Mouse (Mus musculus): Measurements from ENCODE around the gene Ust. TPM values are rescaled to one million over a fixed set of nuclear protein-coding genes. Genes with fewer than 3 reads are reported as not detected.
"Not testable (repeated sequence)": the region's sequence is repeated elsewhere in the genome, so short reads cannot be mapped to it uniquely, and the experiment has no call there.

The Ust gene
- polyA plus RNA-seq (2011; ENCODE audit: insufficient read length, low read depth, missing spikeins): 11.1 and 11.7 TPM in 2 replicates

DNA sequence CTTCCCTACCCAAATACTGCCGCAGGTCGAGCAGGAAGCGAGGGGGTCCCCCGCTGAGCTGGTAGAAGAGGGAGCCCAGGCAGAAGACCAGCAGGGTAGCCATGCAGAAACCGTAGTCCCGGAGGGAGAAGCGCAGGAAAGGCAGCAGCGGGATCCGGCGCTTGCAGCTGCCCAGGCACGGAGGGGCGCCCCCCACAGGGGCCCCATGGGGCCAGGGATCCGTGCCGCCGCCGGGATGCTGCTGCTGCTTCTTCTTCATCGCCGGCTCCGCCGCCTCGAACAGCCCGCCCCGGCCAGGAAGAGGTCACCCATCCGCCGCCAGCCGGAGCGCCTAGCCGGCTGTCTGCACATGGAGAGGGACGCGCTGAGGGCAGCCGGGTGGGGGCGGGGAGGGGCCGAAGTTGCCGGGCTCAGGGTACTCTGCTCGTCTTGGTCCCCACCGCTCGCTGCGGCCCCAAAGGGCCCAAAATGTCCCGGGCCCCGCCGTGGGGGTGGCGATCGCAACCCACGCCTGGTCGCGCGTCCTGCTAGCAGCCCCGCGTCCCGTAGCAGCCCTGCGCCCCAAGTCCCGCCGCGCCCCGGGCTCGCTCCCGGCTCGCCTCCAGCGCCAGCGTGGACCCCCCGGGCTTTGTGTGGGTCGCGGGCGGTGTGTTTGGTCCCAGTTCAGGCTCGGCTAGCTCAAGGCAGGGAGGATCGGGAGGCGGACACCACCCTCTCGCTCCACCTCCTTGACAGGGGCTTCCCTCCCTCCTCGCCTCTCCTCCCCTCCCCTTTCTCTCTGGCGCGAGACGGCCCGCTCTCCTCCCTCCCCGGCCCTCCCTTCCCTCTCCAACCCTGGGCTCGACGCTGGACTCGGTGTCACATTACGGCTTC, at the start of gene Ust:
TSS of gene Ust (minus strand) at position 685 of the 873 bp plus-strand sequence.
- Histone ChIP-seq H3K4me1 (ENCODE audit: control insufficient read depth, insufficient read depth, low read length) (peaks cover 3% of the 10 kb centered on the region; the same call in 1 of the 2 replicates), H3K27ac (ENCODE audit: insufficient read depth, low read length) (peak within 1 kb of the TSS; percentile 57), H3K4me3 (ENCODE audit: insufficient read depth, low read length) (peak within 1 kb of the TSS; percentile 88)
- TF ChIP-seq POLR2A (IDR thresholded peaks at IDR 0.05; ENCODE audit: low read depth, low read length) (peak; percentile 83), CTCF (IDR thresholded peaks at IDR 0.05; ENCODE audit: borderline replicate concordance, insufficient read depth, low read length) (no peak)

GRCm38 (mm10) chr10:8561366-8561765, 42.7 kb upstream of the Ust start:
- no peak for TF ChIP-seq POLR2A (IDR thresholded peaks at IDR 0.05; ENCODE audit: low read depth, low read length)
- no peak for TF ChIP-seq CTCF (IDR thresholded peaks at IDR 0.05; ENCODE audit: borderline replicate concordance, insufficient read depth, low read length)
- Histone ChIP-seq H3K4me3 (ENCODE audit: insufficient read depth, low read length) (no peak overlapping the region), H3K4me1 (ENCODE audit: control insufficient read depth, insufficient read depth, low read length) (no peaks in the 10 kb centered on the region), H3K27ac (ENCODE audit: insufficient read depth, low read length) (no peak overlapping the region)

GRCm38 (mm10) chr10:8559566-8559965, 40.9 kb upstream of the Ust start:
- H3K27ac ChIP-seq (ENCODE audit: insufficient read depth, low read length); H3K4me1 ChIP-seq (ENCODE audit: control insufficient read depth, insufficient read depth, low read length); H3K4me3 ChIP-seq (ENCODE audit: insufficient read depth, low read length): not testable (repeated sequence)

DNA sequence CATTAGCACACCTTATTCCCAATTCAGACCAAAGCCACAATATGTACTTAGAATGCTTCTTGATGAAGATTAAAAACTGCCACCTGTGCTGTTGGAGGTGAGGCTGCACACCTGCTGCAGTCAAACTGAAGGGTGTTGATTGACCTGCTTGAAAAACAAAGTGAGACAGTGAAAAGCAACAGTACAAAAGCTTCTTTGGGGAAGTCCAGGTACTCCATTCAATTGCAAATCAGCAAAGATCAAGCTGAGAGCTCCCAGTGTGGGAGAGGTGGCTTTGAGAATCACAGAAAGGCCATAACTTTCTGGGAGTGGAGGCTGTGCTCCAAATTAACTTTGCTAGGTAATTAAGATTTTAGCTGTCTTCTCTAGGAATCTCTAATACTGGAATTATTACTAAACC, 33.6 kb upstream of the Ust start:
- H3K27ac ChIP-seq (ENCODE audit: insufficient read depth, low read length); H3K4me3 ChIP-seq (ENCODE audit: insufficient read depth, low read length); H3K4me1 ChIP-seq (ENCODE audit: control insufficient read depth, insufficient read depth, low read length): not testable (repeated sequence)

DNA sequence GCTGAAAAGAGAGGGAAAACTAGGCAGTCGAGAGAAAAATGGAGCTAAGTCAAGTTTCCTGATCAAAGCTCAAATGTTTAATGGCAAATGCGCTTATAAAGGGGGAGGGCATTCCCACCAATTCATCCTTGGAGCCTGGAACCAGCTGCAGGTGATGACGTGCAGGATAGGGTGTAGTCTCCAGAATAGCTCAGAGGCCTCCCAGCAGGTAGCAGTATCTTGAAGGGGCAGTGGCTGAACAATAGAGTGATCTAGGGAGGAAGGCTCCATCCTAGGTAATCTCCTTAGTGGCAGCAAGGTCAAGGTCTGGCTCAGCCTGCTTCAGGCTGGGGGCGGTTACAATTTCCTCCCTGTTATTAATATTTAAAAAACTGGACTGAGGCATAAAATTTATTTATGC, 33.0 kb upstream of the Ust start:
- H3K4me3 ChIP-seq (ENCODE audit: insufficient read depth, low read length); H3K4me1 ChIP-seq (ENCODE audit: control insufficient read depth, insufficient read depth, low read length); H3K27ac ChIP-seq (ENCODE audit: insufficient read depth, low read length): not testable (repeated sequence)

GRCm38 (mm10) chr10:8541514-8541913, 22.9 kb upstream of the Ust start:
- TF ChIP-seq POLR2A (IDR thresholded peaks at IDR 0.05; ENCODE audit: low read depth, low read length) (no peak), CTCF (IDR thresholded peaks at IDR 0.05; ENCODE audit: borderline replicate concordance, insufficient read depth, low read length) (no peak)
- no peak overlapping the region for H3K27ac ChIP-seq (ENCODE audit: insufficient read depth, low read length)
- no peaks in the 10 kb centered on the region for H3K4me1 ChIP-seq (ENCODE audit: control insufficient read depth, insufficient read depth, low read length)
- no peak overlapping the region for H3K4me3 ChIP-seq (ENCODE audit: insufficient read depth, low read length)

GRCm38 (mm10) chr10:8535445-8535844, 16.8 kb upstream of the Ust start:
- H3K4me1 ChIP-seq (ENCODE audit: control insufficient read depth, insufficient read depth, low read length): no peaks in the 10 kb centered on the region
- H3K27ac ChIP-seq (ENCODE audit: insufficient read depth, low read length): no peak overlapping the region
- TF ChIP-seq CTCF (IDR thresholded peaks at IDR 0.05; ENCODE audit: borderline replicate concordance, insufficient read depth, low read length): no peak
- TF ChIP-seq POLR2A (IDR thresholded peaks at IDR 0.05; ENCODE audit: low read depth, low read length): no peak
- H3K4me3 ChIP-seq (ENCODE audit: insufficient read depth, low read length): no peak overlapping the region

DNA sequence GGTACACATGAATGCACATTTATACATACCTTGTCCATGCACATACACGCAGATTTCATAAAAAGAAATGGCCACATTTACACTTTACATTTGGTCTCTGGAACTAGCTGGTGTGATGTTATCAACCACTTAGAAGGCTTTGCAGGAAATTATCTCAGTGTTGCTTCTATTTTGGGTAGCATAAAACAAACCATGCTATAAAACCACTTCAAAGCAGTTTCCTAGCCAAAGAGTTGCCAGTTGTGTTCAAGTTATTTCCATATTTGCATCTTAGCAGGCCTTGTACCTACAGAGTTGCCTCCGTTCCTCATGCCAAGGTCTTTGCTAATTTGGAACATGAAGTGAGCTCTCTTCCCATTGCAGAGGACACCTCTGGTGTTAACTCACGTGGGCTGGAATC, 13.0 kb upstream of the Ust start:
- TF ChIP-seq CTCF (IDR thresholded peaks at IDR 0.05; ENCODE audit: borderline replicate concordance, insufficient read depth, low read length): no peak
- no peak for TF ChIP-seq POLR2A (IDR thresholded peaks at IDR 0.05; ENCODE audit: low read depth, low read length)
- H3K27ac ChIP-seq (ENCODE audit: insufficient read depth, low read length): no peak overlapping the region
- H3K4me1 ChIP-seq (ENCODE audit: control insufficient read depth, insufficient read depth, low read length): no peaks in the 10 kb centered on the region
- no peak overlapping the region for H3K4me3 ChIP-seq (ENCODE audit: insufficient read depth, low read length)

DNA sequence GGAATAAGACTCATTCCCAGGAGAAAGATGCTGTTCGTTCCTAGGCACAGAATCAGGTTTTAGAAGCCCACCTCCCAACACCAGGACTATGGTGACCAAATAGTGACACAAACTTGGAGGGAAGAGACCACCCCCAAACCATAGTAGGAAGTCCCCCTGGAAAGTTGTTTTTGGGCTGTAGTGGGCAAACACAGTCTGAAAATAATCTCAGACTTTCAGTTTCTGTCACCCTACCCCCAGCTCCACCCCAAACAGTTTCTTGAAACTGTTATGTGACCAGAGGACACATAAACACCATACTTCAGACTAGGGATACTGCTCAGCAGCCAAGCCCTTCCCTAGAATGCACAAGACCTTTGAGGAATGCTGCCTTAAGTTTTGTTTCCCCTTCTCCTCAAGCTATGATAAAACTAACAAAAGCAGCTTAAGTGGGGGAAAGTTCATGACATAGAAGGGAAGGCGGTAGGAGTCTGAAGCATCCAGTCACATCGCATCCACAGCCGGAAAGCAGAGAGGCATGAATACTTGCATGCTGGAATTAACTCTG, 12.0 kb upstream of the Ust start:
- no peaks in the 10 kb centered on the region for H3K4me1 ChIP-seq (ENCODE audit: control insufficient read depth, insufficient read depth, low read length)
- no peak overlapping the region for H3K4me3 ChIP-seq (ENCODE audit: insufficient read depth, low read length)
- TF ChIP-seq POLR2A (IDR thresholded peaks at IDR 0.05; ENCODE audit: low read depth, low read length) (no peak), CTCF (IDR thresholded peaks at IDR 0.05; ENCODE audit: borderline replicate concordance, insufficient read depth, low read length) (no peak)
- H3K27ac ChIP-seq (ENCODE audit: insufficient read depth, low read length): no peak overlapping the region

DNA sequence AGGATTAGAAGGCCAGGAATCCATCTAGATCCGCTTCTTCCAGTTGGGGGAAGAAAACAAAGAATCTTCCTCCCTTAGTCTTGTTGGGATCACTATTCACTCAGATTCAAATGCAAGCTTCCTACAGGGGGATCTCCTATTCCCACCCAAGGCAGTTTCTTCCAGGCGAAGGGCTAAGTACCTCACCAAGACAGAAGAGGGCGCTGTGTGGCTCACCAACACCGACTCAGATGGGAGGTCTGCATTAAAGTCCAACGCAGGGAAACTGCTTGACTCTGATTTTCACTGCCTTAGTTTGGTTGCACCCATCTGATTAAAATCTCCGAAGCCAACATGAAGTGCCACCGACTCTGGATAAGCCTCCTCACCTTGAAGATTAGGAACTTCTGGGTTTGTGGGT, 10.5 kb upstream of the Ust start:
- no peak overlapping the region for H3K4me3 ChIP-seq (ENCODE audit: insufficient read depth, low read length)
- H3K27ac ChIP-seq (ENCODE audit: insufficient read depth, low read length): no peak overlapping the region
- TF ChIP-seq CTCF (IDR thresholded peaks at IDR 0.05; ENCODE audit: borderline replicate concordance, insufficient read depth, low read length): no peak
- TF ChIP-seq POLR2A (IDR thresholded peaks at IDR 0.05; ENCODE audit: low read depth, low read length): no peak
- no peaks in the 10 kb centered on the region for H3K4me1 ChIP-seq (ENCODE audit: control insufficient read depth, insufficient read depth, low read length)
